In the genomic region with DNA sequence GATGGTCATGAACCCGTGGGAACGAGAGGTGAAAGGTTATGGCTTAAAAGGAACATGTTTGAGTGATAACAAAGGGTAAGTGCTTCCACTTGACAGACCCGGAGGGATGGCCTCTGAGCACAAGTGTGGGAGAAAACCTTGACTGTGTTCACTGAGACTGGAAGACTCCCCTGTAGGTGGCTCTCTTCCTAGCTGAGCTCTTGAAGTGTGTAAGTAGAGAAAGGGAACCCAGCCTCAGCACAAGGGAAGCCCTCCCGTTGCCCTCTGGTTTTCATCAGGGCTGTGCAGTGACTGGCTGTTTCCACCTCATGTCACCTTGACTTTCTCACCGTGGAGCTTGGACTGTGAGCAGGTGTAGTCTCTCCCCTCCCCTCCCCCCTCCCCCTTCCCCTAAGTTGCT, we compare ENCODE assay signal across 15 mouse cellular contexts. TPM values are rescaled to one million over a fixed set of nuclear protein-coding genes. Genes with fewer than 3 reads are reported as not detected.
DNase-seq lines count a peak whose midpoint lies in the region; ATAC-seq and TF ChIP-seq lines count a peak whose summit lies in the region.
"Had no signal": no experiment of that assay in that cellular context is flagged by ENCODE, and none has a peak within 500 bp of the region (broad histone marks: within the 10 kb centered on the region; RNA-seq: fewer than 3 reads in every experiment).

No protein-coding gene starts in this region.

- H3K9me3 ChIP-seq in hindbrain, embryonic 16.5 days (ENCODE audit: control insufficient read depth, low read length), result no peaks in the 10 kb centered on the region
- no peaks in the 10 kb centered on the region for H3K9me3 ChIP-seq in hindbrain, embryonic 10.5 days
- no peaks in the 10 kb centered on the region for H3K9me3 ChIP-seq in forebrain, embryonic 10.5 days

- no peak overlapping the region for H3K9ac ChIP-seq in hindbrain, embryonic 16.5 days (ENCODE audit: low read depth, low read length)

- no peak for TF ChIP-seq POLR2A in spleen, adult 2 months (IDR thresholded peaks at IDR 0.05; ENCODE audit: low read depth, low read length)

- H3K4me3 ChIP-seq in hindbrain, embryonic 16.5 days (ENCODE audit: low read length), result no peak overlapping the region
- no peak overlapping the region for H3K4me3 ChIP-seq in hindbrain, embryonic 10.5 days
- no peak overlapping the region for H3K4me3 ChIP-seq in spleen, adult 2 months (ENCODE audit: extremely low read depth, insufficient read depth, insufficient read length)
- no peak overlapping the region for H3K4me3 ChIP-seq in forebrain, embryonic 10.5 days

- H3K27me3 ChIP-seq in hindbrain, embryonic 16.5 days (replicated peaks; ENCODE audit: control insufficient read depth, insufficient read depth, low read length), result no peaks in the 10 kb centered on the region
- H3K27me3 ChIP-seq in hindbrain, embryonic 10.5 days (ENCODE audit: insufficient read depth, poor library complexity, severe bottlenecking), result no peaks in the 10 kb centered on the region
- no peaks in the 10 kb centered on the region for H3K27me3 ChIP-seq in spleen, adult 2 months (ENCODE audit: control insufficient read depth, insufficient read depth, low read length)
- H3K27me3 ChIP-seq in forebrain, embryonic 10.5 days (ENCODE audit: poor library complexity, severe bottlenecking), result no peaks in the 10 kb centered on the region

- H3K27ac ChIP-seq in hindbrain, embryonic 16.5 days (ENCODE audit: low read depth, low read length), result no peak overlapping the region
- no peak overlapping the region for H3K27ac ChIP-seq in hindbrain, embryonic 10.5 days
- no peak overlapping the region for H3K27ac ChIP-seq in spleen, adult 2 months (ENCODE audit: insufficient read depth, low read length)
- H3K27ac ChIP-seq in forebrain, embryonic 10.5 days, result no peak overlapping the region

- ATAC-seq in hindbrain, embryonic 16.5 days, result 0 out of 2 replicates have a peak, but pooled peaks have one; percentile 14
- ATAC-seq in granulocyte monocyte progenitor cell, adult 5-6 weeks (replicated peaks; ENCODE audit: poor library complexity, severe bottlenecking), result peak; percentile 87

- DNase-seq in hindbrain, embryonic 10.5 days (ENCODE audit: low spot score), result no peak
- DNase-seq in spleen, adult 2 months (ENCODE audit: low read depth in 1 of 2, low spot score in 2 of 2), result peak in 1 of 2 experiments; percentile 30
- no peak for DNase-seq in spleen, postnatal 4 days (ENCODE audit: low spot score in 2 of 2)
- DNase-seq in thymus, postnatal 36 days, result peak; percentile 40 to 51
- DNase-seq in MN1 (ENCODE audit: low spot score), result no peak
- no peak for DNase-seq in forebrain, embryonic 10.5 days (ENCODE audit: extremely low spot score, low spot score)
- DNase-seq: adrenal gland, postnatal 25 days; cerebellum, postnatal 25 days; heart, adult 18-20 months; kidney, postnatal 14 days; midbrain, embryonic 14.5 days; retina, postnatal 1 day had no signal

- 55% methylated on average over 5 of the region's 5 CpGs for WGBS in hindbrain, embryonic 16.5 days
- 59% methylated on average over 5 of the region's 5 CpGs for WGBS in hindbrain, embryonic 10.5 days
- WGBS in spleen, adult 2 months, result 28% methylated on average over 5 of the region's 5 CpGs
- WGBS in forebrain, embryonic 10.5 days, result 59% methylated on average over 5 of the region's 5 CpGs

- H3K36me3 ChIP-seq in hindbrain, embryonic 16.5 days (ENCODE audit: control insufficient read depth, insufficient read depth, low read length), result no peaks in the 10 kb centered on the region
- no peaks in the 10 kb centered on the region for H3K36me3 ChIP-seq in hindbrain, embryonic 10.5 days
- no peaks in the 10 kb centered on the region for H3K36me3 ChIP-seq in spleen, adult 2 months (ENCODE audit: control insufficient read depth, insufficient read depth, low read length)
- H3K36me3 ChIP-seq in forebrain, embryonic 10.5 days (replicated peaks), result no peaks in the 10 kb centered on the region

- no peak overlapping the region for H3K4me2 ChIP-seq in hindbrain, embryonic 16.5 days (ENCODE audit: low read length)

- peak; percentile 16; the same call in 1 of the 2 replicates for TF ChIP-seq CTCF in spleen, adult 2 months (IDR thresholded peaks at IDR 0.05; ENCODE audit: extremely low read depth, insufficient read depth, insufficient read length, insufficient replicate concordance)

- H3K4me1 ChIP-seq in hindbrain, embryonic 16.5 days (ENCODE audit: control insufficient read depth, insufficient read depth, low read depth, low read length), result peaks cover 2% of the 10 kb centered on the region; the same call in 1 of the 2 replicates
- H3K4me1 ChIP-seq in hindbrain, embryonic 10.5 days (replicated peaks), result peaks cover 11% of the 10 kb centered on the region
- peaks cover 2% of the 10 kb centered on the region; the same call in 1 of the 2 replicates for H3K4me1 ChIP-seq in spleen, adult 2 months (ENCODE audit: control insufficient read depth, insufficient read depth, insufficient read length)
- H3K4me1 ChIP-seq in forebrain, embryonic 10.5 days, result peaks cover 5% of the 10 kb centered on the region; the same call in 1 of the 2 replicates

RNA-seq across cellular contexts. Expression of a gene that starts 15.6 kb away (rescaled TPM):
- polyA plus RNA-seq in hindbrain, embryonic 16.5 days (2015; fragmentation: Nextera tagmentation; extraction: Ambion mirVana), result 9.4 and 10.8 TPM in 2 replicates
- polyA plus RNA-seq in hindbrain, embryonic 10.5 days (2016; fragmentation: Nextera tagmentation; extraction: Ambion mirVana), result 10.3 and 13.7 TPM in 2 replicates
- 11.5 and 14.1 TPM in 2 replicates for polyA plus RNA-seq in spleen, adult 2 months (2012; rRNA removed)
- 136 and 157 TPM in 2 replicates for total RNA-seq in granulocyte monocyte progenitor cell, adult 5-6 weeks (2014; fragmentation: Nextera tagmentation)
- total RNA-seq in granulocyte monocyte progenitor cell, adult 5-6 weeks (2017), result 193 and 259 TPM in 2 replicates
- polyA plus RNA-seq in forebrain, embryonic 10.5 days (2016; fragmentation: Nextera tagmentation; extraction: Ambion mirVana), result 8.9 and 9.7 TPM in 2 replicates

RNA-seq across cellular contexts. Expression of a gene that starts 24.8 kb away (rescaled TPM):
- polyA plus RNA-seq in hindbrain, embryonic 16.5 days (2015; fragmentation: Nextera tagmentation; extraction: Ambion mirVana), result 0.18 and 0.27 TPM in 2 replicates
- polyA plus RNA-seq in hindbrain, embryonic 10.5 days (2016; fragmentation: Nextera tagmentation; extraction: Ambion mirVana), result not detected in 2 replicates
- not detected in 2 replicates for polyA plus RNA-seq in spleen, adult 2 months (2012; rRNA removed)
- total RNA-seq in granulocyte monocyte progenitor cell, adult 5-6 weeks (2014; fragmentation: Nextera tagmentation), result not detected in 2 replicates
- not detected in 2 replicates for total RNA-seq in granulocyte monocyte progenitor cell, adult 5-6 weeks (2017)
- polyA plus RNA-seq in forebrain, embryonic 10.5 days (2016; fragmentation: Nextera tagmentation; extraction: Ambion mirVana), result not detected in 2 replicates
- total RNA-seq: adrenal gland, postnatal 25 days; heart, adult 18-20 months had no signal
- polyA plus RNA-seq: forebrain, embryonic 11.5 days had no signal

Comparison
In these comparisons a context has a peak if more than half of its experiments do, and no peak if none do; other contexts are left out.
1. DNase-seq: peak in thymus, postnatal 36 days (2 of 2); none in hindbrain, embryonic 10.5 days (single experiment), spleen, postnatal 4 days (0 of 2), MN1 (single experiment) and forebrain, embryonic 10.5 days (single experiment).